Mouse (Mus musculus): ENCODE data around the gene Ascc2.

DNA sequence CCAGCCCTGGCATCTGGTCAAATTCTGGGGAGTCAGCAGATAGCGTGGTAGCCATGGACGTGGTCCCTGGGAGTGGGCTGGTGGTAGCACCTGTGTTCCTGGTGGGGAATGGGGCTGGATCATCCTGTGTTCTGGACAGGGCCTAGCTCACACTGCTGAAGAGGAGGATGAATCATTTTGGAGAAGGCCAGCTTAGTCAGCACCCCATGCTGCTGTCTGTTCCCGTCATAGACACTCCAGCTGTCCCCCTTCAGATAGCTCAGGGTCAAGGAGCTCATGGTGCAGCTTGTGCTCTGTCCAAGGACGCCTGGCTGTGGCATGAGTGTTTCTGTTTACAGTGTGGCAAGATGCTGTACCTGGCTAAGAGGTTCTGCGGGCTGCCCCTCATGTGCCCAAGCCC lies 81.0 kb downstream of the Ascc2 start:
- TF ChIP-seq CHD2 (IDR thresholded peaks at IDR 0.05; ENCODE audit: low read depth, low read length) (no peak), MAFK (IDR thresholded peaks at IDR 0.05; ENCODE audit: insufficient read depth, low read depth, low read length) (no peak), ZC3H11A (IDR thresholded peaks at IDR 0.05; ENCODE audit: borderline replicate concordance, low read depth, low read length) (no peak), HCFC1 (IDR thresholded peaks at IDR 0.05; ENCODE audit: borderline replicate concordance, insufficient read depth, low read length) (no peak)
